Mouse (Mus musculus): ENCODE measurements around the gene Jade2. TPM values are rescaled to one million over a fixed set of nuclear protein-coding genes. Genes with fewer than 3 reads are reported as not detected.
A peak's percentile ranks its signal among the peaks of the same experiment; 100 is the strongest.

The Jade2 gene
- polyA plus RNA-seq, 1 experiment from 2014 or later, result 31.6 TPM

- CTCF ChIA-PET, result interaction anchor here (0.8 to 4.1 kb wide), 10 partner anchors 14 to 185 kb away, joined by 3 to 43 read pairs (median 3); partner anchors contain the start of gene Cdkn2aipnl
- no peak for TF ChIP-seq CTCF (IDR thresholded peaks at IDR 0.05)
- no peaks in the 10 kb centered on the region for H3K27me3 ChIP-seq
- POLR2A ChIA-PET, result interaction anchor here (1.4 kb wide), 1 partner anchor 36 kb away, joined by 8 read pairs; no protein-coding TSS in a partner anchor
- ATAC-seq, result no peak
- DNase-seq (ENCODE audit: low read depth, low spot score), result no peak
- in situ Hi-C loops (cut with MboI; ENCODE audit: low pct_unique_long_range_greater_than_20kb), result loop anchor here (5.0 to 10.0 kb wide), 2 partner anchors 146 to 404 kb away; partner anchors contain the start of gene Cdkn2aipnl
Measured at GRCm38 (mm10) chr11:51820861-51821260, 36.6 kb downstream of the Jade2 start.

GRCm38 (mm10) chr11:51819964-51820363 lies 37.5 kb downstream of the Jade2 start:
- peak; percentile 76 for TF ChIP-seq CTCF (IDR thresholded peaks at IDR 0.05)
- no peak for ATAC-seq
- ChIA-PET CTCF (interaction anchor here (0.7 to 4.1 kb wide), 17 partner anchors 13 to 185 kb away, joined by 3 to 43 read pairs (median 3); partner anchors contain the start of gene Cdkn2aipnl), POLR2A (interaction anchor here (1.4 kb wide), 1 partner anchor 37 kb away, joined by 8 read pairs; no protein-coding TSS in a partner anchor)
- in situ Hi-C loops (cut with MboI; ENCODE audit: low pct_unique_long_range_greater_than_20kb), result loop anchor here (5.0 to 10.0 kb wide), 3 partner anchors 32 to 405 kb away; partner anchors contain the start of gene Cdkn2aipnl
- no peaks in the 10 kb centered on the region for H3K27me3 ChIP-seq
- DNase-seq (ENCODE audit: low read depth, low spot score), result no peak

GRCm38 (mm10) chr11:51818837-51819236 lies 38.6 kb downstream of the Jade2 start:
- ATAC-seq (no peak), DNase-seq (ENCODE audit: low read depth, low spot score) (no peak)
- ChIA-PET POLR2A (interaction anchor here (1.7 kb wide), 1 partner anchor 38 kb away, joined by 6 read pairs; no protein-coding TSS in a partner anchor), CTCF (interaction anchor here (1.7 to 4.1 kb wide), 5 partner anchors 12 to 149 kb away, joined by 4 to 43 read pairs (median 13); partner anchors contain the start of gene Cdkn2aipnl)
- no peaks in the 10 kb centered on the region for H3K27me3 ChIP-seq
- in situ Hi-C loops (cut with MboI; ENCODE audit: low pct_unique_long_range_greater_than_20kb), result loop anchor here (5.0 kb wide), 1 partner anchor 33 kb away; no protein-coding TSS in a partner anchor
- no peak for TF ChIP-seq CTCF (IDR thresholded peaks at IDR 0.05)

- DNase-seq (ENCODE audit: low read depth, low spot score), result peak; percentile 24
- peak; percentile 60 for ATAC-seq
- peak; percentile 95 for TF ChIP-seq CTCF (IDR thresholded peaks at IDR 0.05)
- POLR2A ChIA-PET, result interaction anchor here (1.7 kb wide), 1 partner anchor 39 kb away, joined by 6 read pairs; no protein-coding TSS in a partner anchor
- CTCF ChIA-PET, result interaction anchor here (0.8 to 4.1 kb wide), 23 partner anchors 9 to 311 kb away, joined by 3 to 43 read pairs (median 4); partner anchors contain the start of gene Cdkn2aipnl
- H3K27me3 ChIP-seq, result no peaks in the 10 kb centered on the region
- in situ Hi-C loops (cut with MboI; ENCODE audit: low pct_unique_long_range_greater_than_20kb), result loop anchor here (5.0 kb wide), 1 partner anchor 35 kb away; no protein-coding TSS in a partner anchor
Measured at GRCm38 (mm10) chr11:51817756-51818155, 39.7 kb downstream of the Jade2 start.

GRCm38 (mm10) chr11:51812022-51812546 lies 45.4 kb downstream of the Jade2 start:
- ATAC-seq (no peak), DNase-seq (ENCODE audit: low read depth, low spot score) (no peak)
- in situ Hi-C loops (cut with MboI; ENCODE audit: low pct_unique_long_range_greater_than_20kb), result no loop called here
- H3K27me3 ChIP-seq, result no peaks in the 10 kb centered on the region
- POLR2A ChIA-PET, result no interaction called here
- no peak for TF ChIP-seq CTCF (IDR thresholded peaks at IDR 0.05)
- CTCF ChIA-PET, result interaction anchor here (0.9 kb wide), 1 partner anchor 86 kb away, joined by 3 read pairs; no protein-coding TSS in a partner anchor

- CTCF ChIA-PET, result no interaction called here
Measured at GRCm38 (mm10) chr11:51811230-51811629, 46.2 kb downstream of the Jade2 start.

GRCm38 (mm10) chr11:51809632-51810224 lies 47.7 kb downstream of the Jade2 start:
- no peak for ATAC-seq
- POLR2A ChIA-PET, result interaction anchor here (0.6 kb wide), 1 partner anchor 238 kb away, joined by 3 read pairs; no protein-coding TSS in a partner anchor
- H3K27me3 ChIP-seq, result no peaks in the 10 kb centered on the region
- no peak for DNase-seq (ENCODE audit: low read depth, low spot score)
- no peak for TF ChIP-seq CTCF (IDR thresholded peaks at IDR 0.05)
- CTCF ChIA-PET, result no interaction called here
- in situ Hi-C loops (cut with MboI; ENCODE audit: low pct_unique_long_range_greater_than_20kb), result no loop called here

More at GRCm38 (mm10) chr11:51811230-51811629, 46.2 kb downstream of the Jade2 start:
- in situ Hi-C loops (cut with MboI; ENCODE audit: low pct_unique_long_range_greater_than_20kb), result no loop called here
- no peak for ATAC-seq
- TF ChIP-seq CTCF (IDR thresholded peaks at IDR 0.05), result peak; percentile 71
- no peaks in the 10 kb centered on the region for H3K27me3 ChIP-seq
- DNase-seq (ENCODE audit: low read depth, low spot score), result no peak
- POLR2A ChIA-PET, result no interaction called here

GRCm38 (mm10) chr11:51807108-51807879 lies 50.2 kb downstream of the Jade2 start:
- POLR2A ChIA-PET, result interaction anchor here (0.6 kb wide), 1 partner anchor 42 kb away, joined by 5 read pairs; no protein-coding TSS in a partner anchor
- TF ChIP-seq CTCF (IDR thresholded peaks at IDR 0.05), result no peak
- no peak for ATAC-seq
- in situ Hi-C loops (cut with MboI; ENCODE audit: low pct_unique_long_range_greater_than_20kb), result no loop called here
- CTCF ChIA-PET, result interaction anchor here (1.0 to 3.7 kb wide), 4 partner anchors 11 to 28 kb away, joined by 3 to 16 read pairs (median 4); no protein-coding TSS in a partner anchor
- H3K27me3 ChIP-seq, result no peaks in the 10 kb centered on the region
- no peak for DNase-seq (ENCODE audit: low read depth, low spot score)

- H3K27me3 ChIP-seq, result no peaks in the 10 kb centered on the region
- DNase-seq (ENCODE audit: low read depth, low spot score), result no peak
- ChIA-PET CTCF (interaction anchor here (1.2 to 3.7 kb wide), 4 partner anchors 13 to 415 kb away, joined by 3 to 16 read pairs (median 4); no protein-coding TSS in a partner anchor), POLR2A (interaction anchor here (0.9 kb wide), 1 partner anchor 116 kb away, joined by 3 read pairs; no protein-coding TSS in a partner anchor)
- ATAC-seq, result peak; percentile 61
- in situ Hi-C loops (cut with MboI; ENCODE audit: low pct_unique_long_range_greater_than_20kb), result no loop called here
- no peak for TF ChIP-seq CTCF (IDR thresholded peaks at IDR 0.05)
Measured at GRCm38 (mm10) chr11:51805221-51805981, 52.1 kb downstream of the Jade2 start.
